Mouse (Mus musculus): Measurements from ENCODE around the gene Zfp704.

DNA sequence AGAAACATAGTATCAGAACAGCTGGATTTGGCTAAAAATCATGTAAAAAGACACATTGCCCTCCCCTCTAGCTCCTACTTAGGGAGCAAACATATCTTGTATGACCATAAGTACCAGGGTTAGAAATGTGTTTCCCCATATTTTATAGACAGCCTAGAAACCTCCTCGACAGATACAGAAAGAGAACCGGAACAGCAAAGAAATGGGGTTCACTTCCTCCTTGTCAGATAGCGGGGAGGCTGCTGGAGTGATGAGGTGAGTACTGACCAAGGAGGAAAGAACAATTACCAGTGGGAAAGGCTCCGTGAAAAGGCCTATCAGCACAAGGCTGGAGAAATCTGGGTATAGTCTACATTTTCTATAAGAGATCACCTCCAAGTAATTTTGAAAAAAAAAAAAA lies 182.1 kb downstream of the Zfp704 start:
- TF ChIP-seq MAX (IDR thresholded peaks at IDR 0.05; ENCODE audit: low read length) (no peak), UBTF (IDR thresholded peaks at IDR 0.05; ENCODE audit: borderline replicate concordance, insufficient read depth, low read depth, low read length) (no peak), CTCF (IDR thresholded peaks at IDR 0.05 in 2 of 3, conservative IDR thresholded peaks at IDR 0.05 in 1 of 3; ENCODE audit: control insufficient read depth in 1 of 3, insufficient read depth in 1 of 3, low read depth in 2 of 3, low read length in 3 of 3, poor library complexity in 1 of 3, severe bottlenecking in 1 of 3) (no peak), POLR2AphosphoS5 (IDR thresholded peaks at IDR 0.05; ENCODE audit: borderline replicate concordance, low read depth, low read length) (no peak), EP300 (IDR thresholded peaks at IDR 0.05; ENCODE audit: low read depth in 1 of 2, low read length in 2 of 2) (no peak), TCF12 (IDR thresholded peaks at IDR 0.05; ENCODE audit: low read depth, low read length) (no peak), SMC3 (IDR thresholded peaks at IDR 0.05; ENCODE audit: low read depth, low read length) (no peak), MEF2A (IDR thresholded peaks at IDR 0.05; ENCODE audit: extremely low read depth, insufficient replicate concordance, low read depth, low read length, poor library complexity, severe bottlenecking) (no peak)

Data from MEL (cell line).